Mouse (Mus musculus): ENCODE measurements around the gene Dock8.

GRCm38 (mm10) chr19:25038293-25038692, 39.0 kb downstream of the Dock8 start:
- TF ChIP-seq CTCF (IDR thresholded peaks at IDR 0.05; ENCODE audit: low read depth, low read length) = no peak
- TF ChIP-seq POLR2A (IDR thresholded peaks at IDR 0.05; ENCODE audit: extremely low read depth, insufficient read depth, low read length) = no peak

All from liver, adult 2 months (tissue).